Mouse (Mus musculus) cerebellum, adult 2 months (tissue): ENCODE results near the gene Fam118a. TPM values are rescaled to one million over a fixed set of nuclear protein-coding genes. Genes with fewer than 3 reads are reported as not detected.
"Not testable (repeated sequence)": the region's sequence is repeated elsewhere in the genome, so short reads cannot be mapped to it uniquely, and the experiment has no call there.

Experiments
- DNase-seq, 2 experiments: peaks; one replicate each; pipeline ENCODE4 v3.0.0; 2021
- H3K27ac ChIP-seq: fragments of 200-500 bp; 2 replicates; pipeline ENCODE4 v1.5.1; 2012; ENCODE audit warnings: low read length, control low read depth, inconsistent platforms; ENCODE audit not compliant: insufficient read depth
- H3K27me3 ChIP-seq: fragments of 200-500 bp; 2 replicates; pipeline ENCODE4 v1.6.1; 2012; ENCODE audit warnings: inconsistent platforms, mild to moderate bottlenecking, low read length, moderate library complexity; ENCODE audit not compliant: control insufficient read depth, insufficient read depth
- H3K4me1 ChIP-seq: fragments of 200-500 bp; 2 replicates; pipeline ENCODE4 v1.6.1; 2011; ENCODE audit warnings: low read length; ENCODE audit not compliant: control insufficient read depth, insufficient read depth
- H3K4me3 ChIP-seq: fragments of 200-500 bp; replicated peaks from 2 replicates; pipeline ENCODE3; 2011; ENCODE audit warnings: mild to moderate bottlenecking, low read depth, low read length, control low read depth; ENCODE audit not compliant: insufficient read depth
- CTCF ChIP-seq: fragments of 200-500 bp; IDR thresholded peaks from 2 replicates; pipeline ENCODE4 v1.5.1; 2011; ENCODE audit warnings: low read depth, mild to moderate bottlenecking, control low read depth, low read length, moderate library complexity, borderline replicate concordance; ENCODE audit not compliant: insufficient read depth
- POLR2A ChIP-seq: fragments of 200-500 bp; IDR thresholded peaks from 2 replicates; pipeline ENCODE4 v1.6.1; 2011; ENCODE audit warnings: low read length, control low read depth, borderline replicate concordance; ENCODE audit not compliant: insufficient read depth
- WGBS: fragments of 180-500 bp; shearing (Covaris S2); methylation state at CpG from one replicate; pipeline ENCODE4 v1.1.7; 2018; 5-methylcytosine and 5-hydroxymethylcytosine counted together
- polyA plus RNA-seq: library from polyadenylated mRNA; depleted of rRNA; stranded (reverse); fragments of >200 nt; gene quantifications from 2 replicates; pipeline ENCODE4 v1.2.3, GENCODE M21; 2012

Gene Fam118a
- polyA plus RNA-seq, 1 experiment = 17.1 TPM

- no peak for DNase-seq
- TF ChIP-seq POLR2A (no peak), CTCF (no peak)
- Histone ChIP-seq H3K27me3 (no peaks in the 10 kb centered on the region), H3K27ac (no peak overlapping the region), H3K4me1 (0 out of 2 replicates have a peak, but pooled peaks cover 1% of the 10 kb centered on the region), H3K4me3 (no peak overlapping the region)
- 39% methylated on average over 4 of the region's 4 CpGs for WGBS
These were observed 6.5 kb upstream of the Fam118a start for GRCm38 (mm10) chr15:85022211-85022610.

DNA sequence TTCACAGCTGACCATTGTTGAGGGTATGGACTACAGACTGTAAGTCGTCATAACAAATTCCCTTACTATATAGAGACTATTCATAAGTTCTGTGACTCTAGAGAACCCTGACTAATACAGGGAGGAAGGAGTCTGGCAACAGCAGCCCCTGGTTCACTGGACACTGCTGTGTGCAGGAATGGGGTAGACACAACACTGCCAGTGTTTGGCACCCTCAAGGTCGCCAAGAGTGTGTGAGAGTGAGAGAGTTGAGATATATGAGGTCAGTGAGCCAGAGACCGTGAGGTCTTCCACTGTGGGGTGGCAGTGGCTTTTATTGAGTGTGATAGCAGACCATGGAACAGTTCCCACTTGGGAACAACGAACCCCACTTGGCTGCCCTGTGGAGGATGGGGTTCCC, 2.6 kb upstream of the Fam118a start:
- DNase-seq = no peak
- H3K27me3 ChIP-seq = no peaks in the 10 kb centered on the region
- H3K27ac ChIP-seq = no peak overlapping the region
- no peak overlapping the region for H3K4me3 ChIP-seq
- no peak for TF ChIP-seq POLR2A
- TF ChIP-seq CTCF = no peak
- no peaks in the 10 kb centered on the region for H3K4me1 ChIP-seq
- 65% methylated on average over 4 of the region's 4 CpGs for WGBS

GRCm38 (mm10) chr15:85027740-85028139, 1.0 kb upstream of the Fam118a start:
- Histone ChIP-seq H3K27ac (no peak overlapping the region), H3K27me3 (no peaks in the 10 kb centered on the region), H3K4me3 (no peak overlapping the region), H3K4me1 (no peaks in the 10 kb centered on the region)
- TF ChIP-seq POLR2A = no peak
- TF ChIP-seq CTCF = no peak
- no peak for DNase-seq
- 57% methylated on average over 4 of the region's 4 CpGs for WGBS

DNA sequence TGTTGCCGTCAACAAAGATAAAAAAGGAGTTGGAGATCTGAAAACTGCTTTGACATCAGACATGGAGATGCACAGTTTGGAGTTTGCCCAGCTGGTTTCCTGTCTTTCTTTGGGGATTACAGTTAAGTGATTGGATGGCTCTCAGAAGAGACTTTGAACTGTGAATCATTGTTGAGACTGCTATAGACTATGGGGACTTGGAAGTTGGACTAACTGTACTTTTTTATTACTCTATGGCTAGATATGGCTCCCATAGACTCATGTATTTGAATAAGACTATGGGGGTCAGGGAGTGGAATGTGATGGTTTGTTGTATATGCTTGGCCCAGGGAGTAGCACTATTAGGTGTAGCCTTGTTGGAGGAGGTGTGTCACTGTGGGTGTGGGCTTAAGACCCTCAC, 1.9 kb downstream of the Fam118a start:
- H3K27ac ChIP-seq, H3K4me1 ChIP-seq, DNase-seq, H3K27me3 ChIP-seq, H3K4me3 ChIP-seq: not testable (repeated sequence)
- WGBS = 93% methylated on average over 1 of the region's 1 CpGs

DNA sequence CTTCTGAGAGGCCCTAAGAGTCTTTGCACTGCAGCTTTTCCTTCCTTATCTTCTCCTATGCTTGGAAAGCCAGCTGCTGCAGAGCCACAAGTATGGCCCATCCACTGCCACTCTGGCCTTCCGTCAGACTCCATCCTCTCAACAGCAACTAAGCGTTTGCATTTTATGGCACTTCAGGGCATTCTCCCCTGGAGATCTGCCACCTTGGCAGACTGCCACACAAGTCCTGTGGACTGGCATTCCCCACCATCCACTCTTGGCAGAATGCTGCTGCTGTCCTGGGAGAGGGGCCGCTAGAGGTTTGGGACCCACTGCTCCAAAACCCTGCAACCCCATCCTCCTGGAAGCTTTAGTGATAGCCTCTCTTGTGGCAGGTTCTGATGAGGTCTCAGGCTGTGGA, 3.1 kb downstream of the Fam118a start:
- TF ChIP-seq CTCF = no peak
- no peak for DNase-seq
- Histone ChIP-seq H3K27ac (no peak overlapping the region), H3K4me3 (no peak overlapping the region), H3K4me1 (no peaks in the 10 kb centered on the region), H3K27me3 (no peaks in the 10 kb centered on the region)
- WGBS = 13% methylated on average over 3 of the region's 3 CpGs

DNA sequence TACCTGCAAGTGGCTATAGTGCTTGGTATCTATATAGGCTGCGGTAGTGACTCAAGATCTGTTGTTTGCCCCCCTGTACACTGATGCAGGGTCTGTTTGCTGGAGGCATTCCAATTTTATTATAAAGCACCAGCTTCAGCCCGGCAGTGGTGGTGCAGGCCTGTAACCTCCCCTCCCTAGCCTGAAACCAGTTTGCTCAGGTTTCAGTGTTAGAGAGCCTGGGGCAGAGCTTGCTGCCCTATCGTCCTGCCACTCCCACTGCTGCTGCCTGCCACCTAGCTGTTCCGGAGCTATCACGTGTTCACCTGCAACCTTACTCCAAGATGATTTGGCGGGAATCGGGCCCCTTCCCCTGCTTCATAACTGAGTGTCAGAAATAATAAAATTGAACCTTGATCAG, 5.2 kb downstream of the Fam118a start:
- not testable (repeated sequence) for H3K27me3 ChIP-seq, DNase-seq, H3K4me1 ChIP-seq, H3K4me3 ChIP-seq, H3K27ac ChIP-seq
- 61% methylated on average over 7 of the region's 7 CpGs for WGBS

- whole genome bisulfite sequencing = under 1% methylated on average over 54 of the region's 75 CpGs
- H3K4me3 ChIP-seq = peak overlapping the region; percentile 64
- H3K27me3 ChIP-seq = no peaks in the 10 kb centered on the region
- H3K27ac ChIP-seq = no peak overlapping the region; the same call in 1 of the 2 replicates
- peak; percentile 96 to 99 for DNase-seq
- peak; percentile 60 for TF ChIP-seq POLR2A
- no peak for TF ChIP-seq CTCF
- H3K4me1 ChIP-seq = peaks cover 2% of the 10 kb centered on the region; the same call in 1 of the 2 replicates
These were observed 8.0 kb downstream of the Fam118a start for GRCm38 (mm10) chr15:85036566-85037342.

GRCm38 (mm10) chr15:85037343-85037690, 8.6 kb downstream of the Fam118a start:
- under 1% methylated on average over 8 of the region's 8 CpGs for WGBS
- no peak for DNase-seq
- peaks cover 5% of the 10 kb centered on the region; the same call in 1 of the 2 replicates for H3K4me1 ChIP-seq
- H3K4me3 ChIP-seq = peak overlapping the region; percentile 64
- no peaks in the 10 kb centered on the region for H3K27me3 ChIP-seq
- TF ChIP-seq CTCF (no peak), POLR2A (no peak)
- H3K27ac ChIP-seq = no peak overlapping the region
